Mouse (Mus musculus) CH12.LX (cell line): ENCODE results near the gene Dpf3. TPM values are rescaled to one million over a fixed set of nuclear protein-coding genes. Genes with fewer than 3 reads are reported as not detected.

Source experiments
- DNase-seq: peaks from one replicate; pipeline ENCODE4 v3.0.0-alpha.2; 2013; ENCODE audit errors: extremely low read depth
- H3K27ac ChIP-seq: 2 replicates; pipeline ENCODE4 v1.5.1; 2012; ENCODE audit warnings: low read depth, mild to moderate bottlenecking, control low read depth, moderate library complexity; ENCODE audit not compliant: insufficient read depth
- H3K27me3 ChIP-seq: replicated peaks from 2 replicates; pipeline ENCODE3; 2012; ENCODE audit warnings: inconsistent platforms
- H3K36me3 ChIP-seq, 2 experiments: replicated peaks in 1 of 2; 2 replicates each; pipeline versions ENCODE3 to v1.6.1; 2012; ENCODE audit warnings: inconsistent platforms in 1 of 2, low read length in 1 of 2, mild to moderate bottlenecking in 1 of 2, mixed read lengths in 1 of 2, moderate library complexity in 1 of 2; ENCODE audit not compliant: control insufficient read depth in 1 of 2, insufficient read depth in 1 of 2
- H3K4me1 ChIP-seq, 2 experiments: 2 replicates each; pipeline ENCODE4 v1.6.1; 2012; ENCODE audit warnings: inconsistent platforms in 1 of 2, moderate library complexity in 1 of 2; ENCODE audit not compliant: insufficient read depth in 2 of 2, control insufficient read depth in 1 of 2
- H3K4me2 ChIP-seq: 2 replicates; pipeline ENCODE4 v1.6.1; 2012; ENCODE audit warnings: low read depth, mild to moderate bottlenecking, control low read depth; ENCODE audit not compliant: poor library complexity, insufficient read depth, severe bottlenecking
- H3K4me3 ChIP-seq, 3 experiments: fragments of 150-350 bp in 1 of 3; sonication (generic) in 1 of 3; replicated peaks in 1 of 3; 2 replicates each; pipeline versions ENCODE3 to v1.5.1; 2011 to 2012; ENCODE audit warnings: low read depth in 2 of 3, low read length in 2 of 3, mild to moderate bottlenecking in 2 of 3, moderate library complexity in 2 of 3, control low read depth in 1 of 3, improper control_type of control experiment in 1 of 3, inconsistent platforms in 1 of 3, mixed read lengths in 1 of 3; ENCODE audit not compliant: poor library complexity in 1 of 3
- H3K79me2 ChIP-seq: replicated peaks from 2 replicates; pipeline ENCODE4 v1.6.1; 2012; ENCODE audit warnings: mild to moderate bottlenecking, moderate library complexity; ENCODE audit not compliant: control insufficient read depth, poor library complexity, insufficient read depth, severe bottlenecking; ENCODE audit errors: extremely low read depth
- H3K9ac ChIP-seq: 2 replicates; pipeline ENCODE4 v1.6.1; 2012; ENCODE audit warnings: low read depth, mild to moderate bottlenecking, control low read depth, moderate library complexity; ENCODE audit not compliant: insufficient read depth
- H3K9me3 ChIP-seq: replicated peaks from 2 replicates; pipeline ENCODE3; 2012; ENCODE audit warnings: low read length, inconsistent platforms, mixed read lengths
- CHD2 ChIP-seq: IDR thresholded peaks from 2 replicates; pipeline ENCODE4 v1.6.1; 2011; ENCODE audit warnings: low read length, improper control_type of control experiment
- CTCF ChIP-seq, 2 experiments: IDR thresholded peaks in 1 of 2; conservative IDR thresholded peaks in 1 of 2; 2 replicates each; pipeline ENCODE4 v1.5.1; 2011 to 2012; ENCODE audit warnings: low read depth in 2 of 2, low read length in 2 of 2, improper control_type of control experiment in 1 of 2, inconsistent platforms in 1 of 2, mild to moderate bottlenecking in 1 of 2, moderate library complexity in 1 of 2
- ELF1 ChIP-seq: IDR thresholded peaks from 2 replicates; pipeline ENCODE4 v1.6.1; 2014; ENCODE audit warnings: low read depth, mild to moderate bottlenecking, inconsistent platforms, low read length, improper control_type of control experiment
- EP300 ChIP-seq: IDR thresholded peaks from 2 replicates; pipeline ENCODE4 v1.6.1; 2011; ENCODE audit warnings: low read length, improper control_type of control experiment
- GABPA ChIP-seq: IDR thresholded peaks from 2 replicates; pipeline ENCODE4 v1.6.1; 2012; ENCODE audit warnings: low read depth, low read length, improper control_type of control experiment, inconsistent platforms; ENCODE audit not compliant: insufficient replicate concordance
- HCFC1 ChIP-seq: IDR thresholded peaks from 2 replicates; pipeline ENCODE4 v1.6.1; 2012; ENCODE audit warnings: low read depth, mild to moderate bottlenecking, inconsistent platforms, low read length, improper control_type of control experiment
- IRF4 ChIP-seq: IDR thresholded peaks from 2 replicates; pipeline ENCODE4 v1.6.1; 2014; ENCODE audit warnings: low read depth, mild to moderate bottlenecking, inconsistent platforms, low read length, improper control_type of control experiment
- KAT2A ChIP-seq: IDR thresholded peaks from 2 replicates; pipeline ENCODE4 v1.6.1; 2012; ENCODE audit warnings: low read length, improper control_type of control experiment, inconsistent platforms; ENCODE audit not compliant: insufficient replicate concordance
- MAZ ChIP-seq: IDR thresholded peaks from 2 replicates; pipeline ENCODE4 v1.6.1; 2012; ENCODE audit warnings: low read depth, mild to moderate bottlenecking, inconsistent platforms, low read length, improper control_type of control experiment, moderate library complexity
- MXI1 ChIP-seq: IDR thresholded peaks from 2 replicates; pipeline ENCODE4 v1.6.1; 2011; ENCODE audit warnings: mild to moderate bottlenecking, low read depth, low read length, improper control_type of control experiment
- MYC ChIP-seq: IDR thresholded peaks from 2 replicates; pipeline ENCODE4 v1.6.1; 2011; ENCODE audit warnings: low read depth, mild to moderate bottlenecking, improper control_type of control experiment, low read length
- NRF1 ChIP-seq: IDR thresholded peaks from 2 replicates; pipeline ENCODE4 v1.6.1; 2014; ENCODE audit warnings: low read depth, mild to moderate bottlenecking, inconsistent platforms, low read length, improper control_type of control experiment, moderate library complexity
- POLR2A ChIP-seq: IDR thresholded peaks from 2 replicates; pipeline ENCODE4 v1.6.1; 2011; ENCODE audit warnings: low read depth, mild to moderate bottlenecking, improper control_type of control experiment, low read length
- POLR2AphosphoS2 ChIP-seq: IDR thresholded peaks from 2 replicates; pipeline ENCODE4 v1.6.1; 2011; ENCODE audit warnings: low read depth, low read length, improper control_type of control experiment
- RAD21 ChIP-seq: IDR thresholded peaks from 2 replicates; pipeline ENCODE4 v1.6.1; 2011; ENCODE audit warnings: low read depth, mild to moderate bottlenecking, low read length, improper control_type of control experiment, moderate library complexity
- SMC3 ChIP-seq: IDR thresholded peaks from 2 replicates; pipeline ENCODE4 v1.6.1; 2011; ENCODE audit warnings: low read depth, low read length, improper control_type of control experiment
- TBP ChIP-seq: conservative IDR thresholded peaks from 2 replicates; pipeline ENCODE4 v1.6.1; 2011; ENCODE audit warnings: low read depth, low read length, improper control_type of control experiment
- UBTF ChIP-seq: IDR thresholded peaks from 2 replicates; pipeline ENCODE4 v1.6.1; 2012; ENCODE audit warnings: low read depth, mild to moderate bottlenecking, inconsistent platforms, low read length, improper control_type of control experiment, moderate library complexity
- USF1 ChIP-seq: IDR thresholded peaks from 2 replicates; pipeline ENCODE4 v1.6.1; 2014; ENCODE audit warnings: low read depth, mild to moderate bottlenecking, inconsistent platforms, low read length, improper control_type of control experiment
- USF2 ChIP-seq: conservative IDR thresholded peaks from 2 replicates; pipeline ENCODE4 v1.6.1; 2011; ENCODE audit warnings: low read depth, low read length, improper control_type of control experiment
- ZKSCAN1 ChIP-seq: IDR thresholded peaks from 2 replicates; pipeline ENCODE4 v1.6.1; 2012; ENCODE audit warnings: low read depth, inconsistent platforms, low read length, improper control_type of control experiment, borderline replicate concordance
- ZMIZ1 ChIP-seq: IDR thresholded peaks from 2 replicates; pipeline ENCODE4 v1.6.1; 2012; ENCODE audit warnings: low read depth, mild to moderate bottlenecking, inconsistent platforms, low read length, improper control_type of control experiment
- ZNF384 ChIP-seq: IDR thresholded peaks from 2 replicates; pipeline ENCODE4 v1.6.1; 2012; ENCODE audit warnings: low read depth, low read length, improper control_type of control experiment, inconsistent platforms
- dilution Hi-C: fragments of 300-500 bp; cut with MboI; formaldehyde crosslinking; loops from 2 replicates; pipeline ENCODE4 v1.14.3; 2020; ENCODE audit warnings: low sequenced_read_pairs; ENCODE audit not compliant: extremely low pct_unique_long_range_greater_than_20kb, extremely low pct_ligation_motif_present
- in situ Hi-C: fragments of 300-500 bp; cut with MboI; formaldehyde crosslinking; loops from 3 replicates; pipeline ENCODE4 v1.14.3; 2019; ENCODE audit warnings: low sequenced_read_pairs, low pct_ligation_motif_present, low pct_unique_long_range_greater_than_20kb, mixed read lengths
- polyA plus RNA-seq: library from polyadenylated mRNA; unstranded; fragments of >175 nt; gene quantifications from 2 replicates; pipeline ENCODE4 v1.2.1, GENCODE M21; 2012; ENCODE audit warnings: low read depth; ENCODE audit not compliant: insufficient read length
- total RNA-seq, 2 experiments: library from RNA; depleted of rRNA; stranded (reverse); fragments of 300-350 nt in 1 of 2; fragments of >200 nt in 1 of 2; gene quantifications; 2 replicates each; pipeline ENCODE4 v1.2.3; 2012 to 2014

Gene Dpf3
- total and polyA plus RNA-seq, 3 experiments = 0.42 to 1.2 (median 1.2) TPM

GRCm38 (mm10) chr12:83497959-83498358 is 10.4 kb upstream of the Dpf3 start:
- DNase-seq = no peak
- in situ Hi-C loops (loop anchor here (5.0 kb wide), 1 partner anchor 386 kb away; no protein-coding TSS in a partner anchor), dilution Hi-C loops (no loop called here)
- TF ChIP-seq ZKSCAN1 = no peak
- no peak for TF ChIP-seq ZMIZ1
- TF ChIP-seq RAD21 = peak; percentile 20
- no peak for TF ChIP-seq TBP
- no peak for TF ChIP-seq EP300
- peak in 1 of 2 experiments; percentile 26; a peak in 2 of 4 replicates for TF ChIP-seq CTCF (conservative IDR thresholded peaks at IDR 0.05 in 1 of 2, IDR thresholded peaks at IDR 0.05 in 1 of 2; ENCODE audit: low read depth in 2 of 2, low read length in 2 of 2)
- TF ChIP-seq MAZ = no peak
- no peak for TF ChIP-seq IRF4
- peaks cover 9% of the 10 kb centered on the region for H3K27me3 ChIP-seq
- H3K79me2 ChIP-seq = no peaks in the 10 kb centered on the region
- no peaks in the 10 kb centered on the region for H3K4me1 ChIP-seq
- no peak overlapping the region for H3K4me2 ChIP-seq
- H3K9ac ChIP-seq = no peak overlapping the region
- H3K4me3 ChIP-seq = no peak overlapping the region
- no peaks in the 10 kb centered on the region for H3K9me3 ChIP-seq
- no peaks in the 10 kb centered on the region for H3K36me3 ChIP-seq
- no peak overlapping the region for H3K27ac ChIP-seq

GRCm38 (mm10) chr12:83496736-83497135 is 9.2 kb upstream of the Dpf3 start:
- H3K79me2 ChIP-seq = no peaks in the 10 kb centered on the region
- in situ Hi-C loops (loop anchor here (5.0 kb wide), 1 partner anchor 384 kb away; no protein-coding TSS in a partner anchor), dilution Hi-C loops (no loop called here)
- no peaks in the 10 kb centered on the region for H3K36me3 ChIP-seq
- no peak overlapping the region for H3K4me3 ChIP-seq
- no peak overlapping the region for H3K27ac ChIP-seq
- H3K27me3 ChIP-seq = peaks cover 9% of the 10 kb centered on the region
- H3K9me3 ChIP-seq = no peaks in the 10 kb centered on the region
- no peak overlapping the region for H3K9ac ChIP-seq
- DNase-seq = no peak
- no peak for TF ChIP-seq HCFC1
- TF ChIP-seq MAZ = no peak
- TF ChIP-seq EP300 = no peak
- TF ChIP-seq CHD2 = no peak
- no peak for TF ChIP-seq USF2
- no peak for TF ChIP-seq MYC
- TF ChIP-seq UBTF = no peak
- no peak for TF ChIP-seq ZKSCAN1
- TF ChIP-seq USF1 = no peak
- TF ChIP-seq ELF1 = no peak
- TF ChIP-seq POLR2A = no peak
- no peak for TF ChIP-seq ZNF384
- no peak for TF ChIP-seq TBP
- no peak for TF ChIP-seq NRF1
- TF ChIP-seq MXI1 = no peak
- no peak for TF ChIP-seq GABPA
- TF ChIP-seq SMC3 = no peak
- TF ChIP-seq KAT2A = no peak
- no peak for TF ChIP-seq POLR2AphosphoS2
- TF ChIP-seq RAD21 = no peak
- TF ChIP-seq, all 38 proteins: peak for 0
- no peaks in the 10 kb centered on the region for H3K4me1 ChIP-seq
- no peak overlapping the region for H3K4me2 ChIP-seq
